Mouse (Mus musculus) E14TG2a.4 (cell line): ENCODE measurements around the gene Med13l.
A peak's percentile ranks its signal among the peaks of the same experiment; 100 is the strongest.

Experiments used
- H3K27me3 ChIP-seq: 2 replicates; pipeline ENCODE4 v1.6.1; 2014; ENCODE audit warnings: low read length, control low read depth; ENCODE audit not compliant: insufficient read depth
- H3K36me3 ChIP-seq: 2 replicates; pipeline ENCODE4 v1.6.1; 2014; ENCODE audit warnings: low read length, control low read depth; ENCODE audit not compliant: insufficient read depth
- H3K4me1 ChIP-seq: replicated peaks from 2 replicates; pipeline ENCODE4 v1.6.1; 2014; ENCODE audit warnings: low read depth, low read length, control low read depth
- H3K4me3 ChIP-seq: replicated peaks from 2 replicates; pipeline ENCODE4 v1.5.1; 2014; ENCODE audit warnings: mild to moderate bottlenecking, low read length
- H3K9me3 ChIP-seq: 2 replicates; pipeline ENCODE4 v1.6.1; 2014; ENCODE audit warnings: low read length, control low read depth
- CTCF ChIP-seq: conservative IDR thresholded peaks from 2 replicates; pipeline ENCODE4 v1.5.1; 2014; ENCODE audit warnings: low read length
- NANOG ChIP-seq: IDR thresholded peaks from 2 replicates; pipeline ENCODE4 v1.6.1; 2014; ENCODE audit warnings: borderline replicate concordance, low read length, mixed read lengths
- POU5F1 ChIP-seq: IDR thresholded peaks from 2 replicates; pipeline ENCODE4 v1.6.1; 2014; ENCODE audit warnings: low read length, borderline replicate concordance

Gene Med13l

DNA sequence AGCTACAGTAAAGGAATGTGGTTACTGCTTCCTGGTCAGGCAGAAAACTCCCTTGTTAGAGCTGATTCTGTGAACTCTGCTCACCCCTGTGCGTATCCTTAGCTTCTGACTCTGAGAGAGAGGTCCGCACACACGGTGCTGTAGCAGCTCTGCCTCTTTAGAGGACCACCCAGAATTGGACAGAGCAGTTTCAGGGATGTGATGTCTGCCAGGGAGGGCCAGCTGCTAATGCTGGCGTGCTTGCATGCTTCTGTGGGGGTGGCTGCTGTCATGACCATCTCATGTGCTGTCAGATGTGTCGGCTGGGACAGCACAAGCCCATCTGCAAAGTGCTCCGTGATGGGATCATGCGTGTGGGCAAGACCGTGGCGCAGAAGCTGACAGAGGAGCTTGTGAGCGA is 186.5 kb downstream of the Med13l start:
- no peaks in the 10 kb centered on the region for H3K9me3 ChIP-seq
- TF ChIP-seq POU5F1, result no peak
- no peak for TF ChIP-seq NANOG
- TF ChIP-seq CTCF, result no peak
- no peaks in the 10 kb centered on the region for H3K27me3 ChIP-seq
- H3K36me3 ChIP-seq, result peaks cover 100% of the 10 kb centered on the region
- H3K4me1 ChIP-seq, result peaks cover 10% of the 10 kb centered on the region
- no peak overlapping the region for H3K4me3 ChIP-seq

DNA sequence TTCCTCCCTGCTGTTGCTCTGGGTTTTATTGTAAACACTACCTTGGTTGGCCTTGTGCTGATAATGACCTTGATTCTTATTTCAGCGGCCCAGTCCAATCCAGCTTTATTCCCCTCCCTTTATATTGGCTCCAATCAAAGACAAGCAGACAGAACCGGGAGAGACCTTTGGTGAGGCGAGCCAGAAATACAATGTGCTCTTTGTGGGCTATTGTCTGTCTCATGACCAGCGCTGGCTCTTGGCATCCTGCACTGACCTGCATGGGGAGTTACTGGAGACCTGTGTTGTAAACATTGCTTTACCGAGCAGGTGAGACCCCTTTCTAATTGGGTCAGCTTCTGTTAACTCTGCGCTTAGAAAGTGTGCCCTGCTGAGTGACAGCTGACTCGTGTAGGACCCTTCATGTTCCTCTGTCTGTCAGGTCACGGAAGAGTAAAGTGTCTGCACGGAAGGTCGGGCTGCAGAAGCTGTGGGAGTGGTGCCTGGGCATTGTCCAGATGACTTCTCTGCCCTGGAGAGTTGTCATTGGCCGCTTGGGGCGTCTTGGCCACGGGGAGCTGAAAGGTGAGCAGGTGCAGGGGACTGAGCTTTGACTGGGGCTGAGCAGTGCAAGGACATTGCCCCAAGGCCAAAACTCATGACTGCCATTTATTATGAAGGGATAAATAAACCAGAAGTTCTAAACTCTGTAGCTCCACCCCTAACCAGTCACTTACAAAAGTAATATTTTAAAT is 191.1 kb downstream of the Med13l start:
- H3K4me3 ChIP-seq, result no peak overlapping the region
- H3K9me3 ChIP-seq, result no peaks in the 10 kb centered on the region
- H3K4me1 ChIP-seq, result peaks cover 18% of the 10 kb centered on the region
- H3K27me3 ChIP-seq, result no peaks in the 10 kb centered on the region
- TF ChIP-seq CTCF, result no peak
- peaks cover 100% of the 10 kb centered on the region for H3K36me3 ChIP-seq

DNA sequence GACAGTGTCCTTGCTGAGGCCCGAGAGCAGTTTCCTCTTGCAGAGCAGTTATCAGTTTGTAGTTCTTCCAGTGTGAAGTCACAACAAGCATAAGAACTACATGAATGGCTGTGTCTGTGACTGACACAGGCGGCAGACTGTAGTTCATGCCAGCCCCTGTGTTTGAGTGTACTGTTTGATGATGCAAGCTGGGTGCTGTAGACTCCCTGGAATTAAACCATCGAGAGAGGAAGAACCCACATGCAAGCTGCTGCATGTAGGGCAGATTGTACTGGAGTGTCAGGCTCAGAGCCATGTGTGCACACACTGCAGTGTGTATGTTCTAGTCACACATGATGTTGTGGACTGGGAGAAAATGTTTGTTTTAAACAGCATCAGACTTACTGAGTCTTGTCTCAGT is 192.4 kb downstream of the Med13l start:
- no peaks in the 10 kb centered on the region for H3K9me3 ChIP-seq
- no peak for TF ChIP-seq NANOG
- TF ChIP-seq CTCF, result no peak
- TF ChIP-seq POU5F1, result no peak
- peaks cover 21% of the 10 kb centered on the region for H3K4me1 ChIP-seq
- H3K27me3 ChIP-seq, result no peaks in the 10 kb centered on the region
- no peak overlapping the region for H3K4me3 ChIP-seq
- H3K36me3 ChIP-seq, result peaks cover 100% of the 10 kb centered on the region

DNA sequence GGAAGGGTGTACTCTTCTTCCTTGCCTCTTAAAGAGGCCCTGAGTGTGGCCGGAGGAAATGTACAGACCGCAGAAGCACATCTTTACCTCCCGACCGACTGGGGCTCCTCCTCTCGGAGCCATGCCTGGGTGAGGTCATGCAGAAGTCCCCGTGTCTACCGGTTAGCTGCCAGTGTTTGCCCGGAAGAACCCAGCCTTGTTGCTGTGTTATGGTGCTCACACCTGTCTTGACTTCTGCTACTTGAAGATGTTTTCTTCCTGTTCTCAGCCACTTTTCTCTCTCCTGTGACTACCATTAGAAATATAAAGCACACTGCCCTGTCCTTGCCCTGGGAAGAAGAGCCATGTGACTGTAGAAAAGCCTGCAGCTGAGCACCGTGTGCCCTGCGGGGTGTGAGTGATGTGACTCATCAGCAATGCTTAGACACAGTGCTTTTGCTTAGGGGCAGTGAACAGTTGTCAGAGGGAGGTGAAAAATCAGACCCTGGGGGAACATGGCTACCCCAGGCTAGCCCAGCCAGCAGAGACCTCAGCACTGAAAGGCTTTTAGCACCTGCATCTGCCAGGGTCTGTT is 193.1 kb downstream of the Med13l start:
- H3K4me1 ChIP-seq, result peaks cover 23% of the 10 kb centered on the region
- peaks cover 100% of the 10 kb centered on the region for H3K36me3 ChIP-seq
- H3K4me3 ChIP-seq, result no peak overlapping the region
- TF ChIP-seq CTCF (no peak), NANOG (no peak)
- no peaks in the 10 kb centered on the region for H3K9me3 ChIP-seq
- H3K27me3 ChIP-seq, result no peaks in the 10 kb centered on the region

DNA sequence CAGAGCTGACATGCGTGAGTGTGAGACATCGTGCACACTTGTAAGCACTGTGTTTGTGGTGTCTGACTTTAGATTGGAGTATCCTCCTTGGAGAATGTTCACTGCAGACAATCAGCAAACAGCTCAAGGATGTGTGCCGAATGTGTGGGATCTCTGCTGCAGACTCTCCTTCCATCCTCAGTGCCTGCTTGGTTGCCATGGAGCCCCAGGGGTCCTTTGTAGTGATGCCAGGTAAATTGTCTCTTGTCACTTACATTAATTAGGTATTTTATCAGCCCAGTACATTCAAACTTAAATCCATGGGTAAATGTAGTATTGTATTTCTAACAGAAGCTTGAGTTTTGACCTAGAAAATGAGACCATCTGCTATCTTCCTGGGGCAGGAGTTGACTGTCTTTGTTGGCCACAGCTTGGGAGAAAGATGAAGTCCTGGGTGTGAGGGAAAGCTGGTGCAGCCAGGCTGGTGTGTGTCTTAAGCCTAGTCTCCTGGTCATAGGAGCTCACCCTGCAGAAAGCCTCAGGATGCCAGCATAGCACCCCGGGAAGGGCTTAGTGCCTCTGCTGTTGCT is 193.8 kb downstream of the Med13l start:
- H3K4me3 ChIP-seq, result no peak overlapping the region
- H3K9me3 ChIP-seq, result no peaks in the 10 kb centered on the region
- TF ChIP-seq CTCF, result no peak
- TF ChIP-seq POU5F1, result no peak
- no peak for TF ChIP-seq NANOG
- peaks cover 23% of the 10 kb centered on the region for H3K4me1 ChIP-seq
- peaks cover 100% of the 10 kb centered on the region for H3K36me3 ChIP-seq
- H3K27me3 ChIP-seq, result no peaks in the 10 kb centered on the region

DNA sequence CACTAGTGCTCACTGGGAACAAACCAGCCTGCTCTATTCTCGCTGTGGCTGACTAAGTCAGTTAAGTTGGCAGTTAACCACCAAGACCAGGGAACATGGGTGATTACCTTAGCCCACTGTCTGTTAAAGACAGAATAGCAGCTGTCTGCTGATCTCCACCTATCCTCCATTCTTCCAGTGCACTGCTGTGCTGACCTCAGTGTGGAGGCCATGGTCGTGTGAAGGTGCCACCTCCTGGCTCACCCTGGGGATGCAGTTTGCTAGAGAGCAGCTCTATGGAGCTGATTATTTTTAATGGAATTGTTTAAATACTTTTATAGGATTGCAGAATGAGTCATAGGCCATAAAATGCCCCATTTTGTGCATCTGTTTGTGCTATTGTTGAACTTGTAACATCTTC is 195.6 kb downstream of the Med13l start:
- Histone ChIP-seq H3K9me3 (no peaks in the 10 kb centered on the region), H3K27me3 (no peaks in the 10 kb centered on the region), H3K36me3 (peaks cover 100% of the 10 kb centered on the region), H3K4me1 (peaks cover 41% of the 10 kb centered on the region), H3K4me3 (no peak overlapping the region)
- TF ChIP-seq NANOG, result no peak
- no peak for TF ChIP-seq CTCF
- TF ChIP-seq POU5F1, result no peak

DNA sequence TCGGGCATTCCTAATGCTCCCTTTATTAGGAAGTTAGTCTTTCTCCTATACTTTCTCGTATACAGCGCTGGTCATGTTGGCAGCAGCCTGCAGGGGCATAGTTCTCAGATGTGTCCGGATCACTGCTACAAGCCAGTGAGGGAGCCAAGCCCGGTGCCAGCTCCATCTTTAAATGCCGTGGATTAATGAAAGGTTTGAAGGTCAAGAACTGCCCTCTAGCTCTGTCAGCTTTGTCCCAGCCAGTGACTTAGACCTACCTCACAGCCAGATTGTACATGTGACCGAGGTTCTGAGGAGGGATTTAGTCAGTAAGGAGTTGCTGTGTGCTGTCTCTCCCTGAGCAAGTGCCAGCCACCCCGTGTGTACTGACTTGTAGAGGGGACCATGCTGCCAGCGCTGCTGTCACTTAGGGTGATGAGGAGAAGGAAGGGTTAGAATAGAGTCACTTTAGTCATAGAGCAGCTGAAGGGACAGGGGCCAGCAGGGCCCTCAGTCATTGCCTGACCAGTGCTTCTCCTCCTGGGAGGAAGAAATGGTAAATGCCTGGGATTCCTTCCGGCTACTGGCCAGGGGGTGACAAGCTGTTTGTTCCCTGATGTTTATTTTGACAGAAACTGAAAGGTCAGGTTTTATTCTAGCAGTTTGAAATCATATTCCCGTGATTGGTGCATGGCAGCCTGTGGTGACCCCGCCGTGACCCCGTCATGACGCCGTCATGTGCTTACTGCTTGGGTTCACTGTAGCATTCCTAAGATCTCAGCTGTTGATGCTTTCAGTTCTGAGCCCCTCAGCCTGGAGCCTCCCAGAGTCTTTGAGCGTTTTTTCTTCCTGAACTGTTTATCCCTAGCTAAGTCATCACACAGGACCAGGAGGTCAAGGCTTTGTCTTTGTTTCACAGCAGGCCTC is 197.2 kb downstream of the Med13l start:
- H3K4me1 ChIP-seq, result peaks cover 44% of the 10 kb centered on the region
- H3K36me3 ChIP-seq, result peaks cover 100% of the 10 kb centered on the region
- no peaks in the 10 kb centered on the region for H3K27me3 ChIP-seq
- no peak for TF ChIP-seq NANOG
- TF ChIP-seq POU5F1, result no peak
- no peak for TF ChIP-seq CTCF
- H3K9me3 ChIP-seq, result no peaks in the 10 kb centered on the region
- H3K4me3 ChIP-seq, result no peak overlapping the region

DNA sequence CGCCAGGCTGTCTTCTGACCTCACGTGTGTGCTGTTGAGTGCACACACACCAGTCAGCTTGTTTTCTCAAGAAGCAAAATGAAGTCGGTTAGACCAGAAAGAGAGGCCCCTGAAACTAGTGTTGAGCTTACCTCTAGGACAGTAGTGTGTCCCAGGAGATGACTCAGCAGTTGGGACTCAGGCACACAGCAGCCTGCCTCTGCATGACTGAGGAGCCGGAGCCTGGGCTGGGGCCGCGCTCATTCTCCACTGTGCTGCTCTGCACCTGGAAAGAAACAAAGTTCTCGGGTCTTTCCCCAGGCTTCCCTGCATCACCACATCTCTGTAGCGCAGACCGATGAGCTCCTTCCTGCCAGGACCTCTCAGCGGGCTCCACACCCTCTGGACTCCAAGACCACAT is 200.5 kb downstream of the Med13l start:
- Histone ChIP-seq H3K4me3 (peak overlapping the region; percentile 4; the same call in 1 of the 2 replicates), H3K36me3 (peaks cover 85% of the 10 kb centered on the region), H3K27me3 (no peaks in the 10 kb centered on the region), H3K4me1 (peaks cover 52% of the 10 kb centered on the region), H3K9me3 (no peaks in the 10 kb centered on the region)
- TF ChIP-seq POU5F1 (no peak), NANOG (no peak), CTCF (no peak)

DNA sequence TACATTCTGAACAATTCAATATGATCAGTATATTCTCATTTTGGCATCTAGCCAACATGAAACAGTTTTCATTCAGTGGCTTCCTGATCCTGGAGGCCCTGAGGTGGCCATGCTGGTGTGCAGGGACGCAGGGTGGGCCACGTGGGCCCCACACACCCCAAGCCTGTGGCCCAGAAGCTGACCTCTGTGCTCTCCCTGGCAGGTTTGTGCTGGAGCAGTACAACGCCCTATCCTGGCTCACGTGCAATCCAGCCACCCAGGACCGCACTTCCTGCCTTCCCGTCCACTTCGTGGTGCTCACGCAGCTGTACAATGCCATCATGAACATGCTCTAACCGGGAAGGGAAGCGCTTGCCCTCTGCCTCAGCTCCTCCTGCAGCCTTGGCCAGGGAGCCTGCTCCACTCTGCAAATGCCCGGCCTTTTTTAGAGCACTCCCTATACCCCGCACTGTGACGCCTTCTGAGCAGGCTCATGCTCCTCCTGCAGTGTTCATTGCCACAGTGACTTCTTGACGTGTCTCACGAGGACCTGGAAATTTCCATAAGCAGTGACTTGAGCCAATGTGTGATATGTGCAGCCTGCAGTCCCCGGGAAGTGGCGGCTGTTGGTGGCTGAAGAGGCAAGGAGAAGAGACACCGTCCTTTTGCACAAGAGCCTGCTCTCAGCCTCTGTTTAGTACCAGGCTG is 202.2 kb downstream of the Med13l start:
- TF ChIP-seq CTCF (no peak), NANOG (no peak)
- H3K9me3 ChIP-seq, result no peaks in the 10 kb centered on the region
- H3K4me3 ChIP-seq, result no peak overlapping the region
- no peaks in the 10 kb centered on the region for H3K27me3 ChIP-seq
- H3K4me1 ChIP-seq, result peaks cover 58% of the 10 kb centered on the region
- peaks cover 68% of the 10 kb centered on the region for H3K36me3 ChIP-seq
